Mouse (Mus musculus) CH12.LX (cell line): ENCODE measurements at regions not wholly inside any gene's neighbourhood (a gene's known extent, or its start where the extent isn't known, plus 50 kb on each side); places are given as distances from the start of the nearest gene placed in this dataset.

Experiments
- DNase-seq: peaks from one replicate; pipeline ENCODE4 v3.0.0-alpha.2; 2013; ENCODE audit errors: extremely low read depth
- H3K27ac ChIP-seq: 2 replicates; pipeline ENCODE4 v1.5.1; 2012; ENCODE audit warnings: low read depth, mild to moderate bottlenecking, control low read depth, moderate library complexity; ENCODE audit not compliant: insufficient read depth
- H3K27me3 ChIP-seq: replicated peaks from 2 replicates; pipeline ENCODE3; 2012; ENCODE audit warnings: inconsistent platforms
- H3K36me3 ChIP-seq, 2 experiments: replicated peaks in 1 of 2; 2 replicates each; pipeline versions ENCODE3 to v1.6.1; 2012; ENCODE audit warnings: inconsistent platforms in 1 of 2, low read length in 1 of 2, mild to moderate bottlenecking in 1 of 2, mixed read lengths in 1 of 2, moderate library complexity in 1 of 2; ENCODE audit not compliant: control insufficient read depth in 1 of 2, insufficient read depth in 1 of 2
- H3K4me1 ChIP-seq, 2 experiments: 2 replicates each; pipeline ENCODE4 v1.6.1; 2012; ENCODE audit warnings: inconsistent platforms in 1 of 2, moderate library complexity in 1 of 2; ENCODE audit not compliant: insufficient read depth in 2 of 2, control insufficient read depth in 1 of 2
- H3K4me2 ChIP-seq: 2 replicates; pipeline ENCODE4 v1.6.1; 2012; ENCODE audit warnings: low read depth, mild to moderate bottlenecking, control low read depth; ENCODE audit not compliant: poor library complexity, insufficient read depth, severe bottlenecking
- H3K4me3 ChIP-seq, 3 experiments: fragments of 150-350 bp in 1 of 3; sonication (generic) in 1 of 3; replicated peaks in 1 of 3; 2 replicates each; pipeline versions ENCODE3 to v1.5.1; 2011 to 2012; ENCODE audit warnings: low read depth in 2 of 3, low read length in 2 of 3, mild to moderate bottlenecking in 2 of 3, moderate library complexity in 2 of 3, control low read depth in 1 of 3, improper control_type of control experiment in 1 of 3, inconsistent platforms in 1 of 3, mixed read lengths in 1 of 3; ENCODE audit not compliant: poor library complexity in 1 of 3
- H3K79me2 ChIP-seq: replicated peaks from 2 replicates; pipeline ENCODE4 v1.6.1; 2012; ENCODE audit warnings: mild to moderate bottlenecking, moderate library complexity; ENCODE audit not compliant: control insufficient read depth, poor library complexity, insufficient read depth, severe bottlenecking; ENCODE audit errors: extremely low read depth
- H3K9ac ChIP-seq: 2 replicates; pipeline ENCODE4 v1.6.1; 2012; ENCODE audit warnings: low read depth, mild to moderate bottlenecking, control low read depth, moderate library complexity; ENCODE audit not compliant: insufficient read depth
- H3K9me3 ChIP-seq: replicated peaks from 2 replicates; pipeline ENCODE3; 2012; ENCODE audit warnings: low read length, inconsistent platforms, mixed read lengths
- CHD1 ChIP-seq: IDR thresholded peaks from 2 replicates; pipeline ENCODE4 v1.6.1; 2012; ENCODE audit warnings: low read depth, low read length, improper control_type of control experiment, inconsistent platforms
- E2F4 ChIP-seq: IDR thresholded peaks from 2 replicates; pipeline ENCODE4 v1.6.1; 2011; ENCODE audit warnings: low read depth, low read length, improper control_type of control experiment; ENCODE audit not compliant: insufficient replicate concordance
- ELF1 ChIP-seq: IDR thresholded peaks from 2 replicates; pipeline ENCODE4 v1.6.1; 2014; ENCODE audit warnings: low read depth, mild to moderate bottlenecking, inconsistent platforms, low read length, improper control_type of control experiment
- GABPA ChIP-seq: IDR thresholded peaks from 2 replicates; pipeline ENCODE4 v1.6.1; 2012; ENCODE audit warnings: low read depth, low read length, improper control_type of control experiment, inconsistent platforms; ENCODE audit not compliant: insufficient replicate concordance
- HCFC1 ChIP-seq: IDR thresholded peaks from 2 replicates; pipeline ENCODE4 v1.6.1; 2012; ENCODE audit warnings: low read depth, mild to moderate bottlenecking, inconsistent platforms, low read length, improper control_type of control experiment
- IRF4 ChIP-seq: IDR thresholded peaks from 2 replicates; pipeline ENCODE4 v1.6.1; 2014; ENCODE audit warnings: low read depth, mild to moderate bottlenecking, inconsistent platforms, low read length, improper control_type of control experiment
- KAT2A ChIP-seq: IDR thresholded peaks from 2 replicates; pipeline ENCODE4 v1.6.1; 2012; ENCODE audit warnings: low read length, improper control_type of control experiment, inconsistent platforms; ENCODE audit not compliant: insufficient replicate concordance
- MAFK ChIP-seq: IDR thresholded peaks from 2 replicates; pipeline ENCODE4 v1.6.1; 2011; ENCODE audit warnings: low read length, improper control_type of control experiment; ENCODE audit not compliant: insufficient replicate concordance
- MAX ChIP-seq: IDR thresholded peaks from 2 replicates; pipeline ENCODE4 v1.6.1; 2011; ENCODE audit warnings: low read length, improper control_type of control experiment
- MAZ ChIP-seq: IDR thresholded peaks from 2 replicates; pipeline ENCODE4 v1.6.1; 2012; ENCODE audit warnings: low read depth, mild to moderate bottlenecking, inconsistent platforms, low read length, improper control_type of control experiment, moderate library complexity
- PAX5 ChIP-seq: IDR thresholded peaks from 2 replicates; pipeline ENCODE4 v1.6.1; 2012; ENCODE audit warnings: low read length, inconsistent platforms, mixed read lengths
- POLR2AphosphoS2 ChIP-seq: IDR thresholded peaks from 2 replicates; pipeline ENCODE4 v1.6.1; 2011; ENCODE audit warnings: low read depth, low read length, improper control_type of control experiment
- RCOR1 ChIP-seq: conservative IDR thresholded peaks from 2 replicates; pipeline ENCODE4 v1.6.1; 2012; ENCODE audit warnings: low read depth, mild to moderate bottlenecking, inconsistent platforms, low read length, improper control_type of control experiment
- TBP ChIP-seq: conservative IDR thresholded peaks from 2 replicates; pipeline ENCODE4 v1.6.1; 2011; ENCODE audit warnings: low read depth, low read length, improper control_type of control experiment
- USF1 ChIP-seq: IDR thresholded peaks from 2 replicates; pipeline ENCODE4 v1.6.1; 2014; ENCODE audit warnings: low read depth, mild to moderate bottlenecking, inconsistent platforms, low read length, improper control_type of control experiment
- USF2 ChIP-seq: conservative IDR thresholded peaks from 2 replicates; pipeline ENCODE4 v1.6.1; 2011; ENCODE audit warnings: low read depth, low read length, improper control_type of control experiment
- ZKSCAN1 ChIP-seq: IDR thresholded peaks from 2 replicates; pipeline ENCODE4 v1.6.1; 2012; ENCODE audit warnings: low read depth, inconsistent platforms, low read length, improper control_type of control experiment, borderline replicate concordance
- ZMIZ1 ChIP-seq: IDR thresholded peaks from 2 replicates; pipeline ENCODE4 v1.6.1; 2012; ENCODE audit warnings: low read depth, mild to moderate bottlenecking, inconsistent platforms, low read length, improper control_type of control experiment
- dilution Hi-C: fragments of 300-500 bp; cut with MboI; formaldehyde crosslinking; loops from 2 replicates; pipeline ENCODE4 v1.14.3; 2020; ENCODE audit warnings: low sequenced_read_pairs; ENCODE audit not compliant: extremely low pct_unique_long_range_greater_than_20kb, extremely low pct_ligation_motif_present
- in situ Hi-C: fragments of 300-500 bp; cut with MboI; formaldehyde crosslinking; loops from 3 replicates; pipeline ENCODE4 v1.14.3; 2019; ENCODE audit warnings: low sequenced_read_pairs, low pct_ligation_motif_present, low pct_unique_long_range_greater_than_20kb, mixed read lengths

- H3K27ac ChIP-seq, result no peak overlapping the region
- TF ChIP-seq HCFC1 (no peak), MAFK (no peak), ZKSCAN1 (no peak), CHD1 (no peak), PAX5 (no peak), MAZ (no peak), USF2 (no peak), KAT2A (no peak), E2F4 (no peak), USF1 (no peak), POLR2AphosphoS2 (no peak), GABPA (no peak), ZMIZ1 (no peak), ELF1 (no peak), IRF4 (no peak), MAX (no peak), RCOR1 (no peak), TBP (no peak)
- TF ChIP-seq, all 38 proteins: peak for 0
- Histone ChIP-seq H3K79me2 (no peaks in the 10 kb centered on the region), H3K36me3 (no peaks in the 10 kb centered on the region), H3K4me3 (no peak overlapping the region), H3K4me1 (peaks cover 9 to 27% of the 10 kb centered on the region in 2 experiments), H3K4me2 (no peak overlapping the region), H3K9ac (no peak overlapping the region), H3K27me3 (no peaks in the 10 kb centered on the region), H3K9me3 (no peaks in the 10 kb centered on the region)
- DNase-seq, result no peak
- in situ Hi-C loops (no loop called here), dilution Hi-C loops (no loop called here)
Measured at GRCm38 (mm10) chr19:36227418-36228160, 107.7 kb upstream of the Ankrd1 start.

GRCm38 (mm10) chr19:36229315-36229714 is 109.4 kb upstream of the Ankrd1 start:
- no peak for TF ChIP-seq POLR2AphosphoS2
- TF ChIP-seq, all 38 proteins: peak for 0
- H3K9me3 ChIP-seq, result no peaks in the 10 kb centered on the region
- dilution Hi-C loops, result no loop called here
- H3K27me3 ChIP-seq, result no peaks in the 10 kb centered on the region
- H3K4me2 ChIP-seq, result no peak overlapping the region
- H3K4me1 ChIP-seq, result peaks cover 3 to 10% of the 10 kb centered on the region in 2 experiments; a peak in 2 of 4 replicates
- H3K27ac ChIP-seq, result no peak overlapping the region
- H3K9ac ChIP-seq, result no peak overlapping the region
- in situ Hi-C loops, result no loop called here
- H3K4me3 ChIP-seq, result no peak overlapping the region
- H3K36me3 ChIP-seq, result no peaks in the 10 kb centered on the region
- DNase-seq, result no peak
- H3K79me2 ChIP-seq, result no peaks in the 10 kb centered on the region
